Mouse (Mus musculus) frontal cortex, postnatal 14 days (tissue): Measurements from ENCODE around the gene Slc27a4.
"Not testable (repeated sequence)": the region's sequence is repeated elsewhere in the genome, so short reads cannot be mapped to it uniquely, and the experiment has no call there.

Experiments
- DNase-seq, 2 experiments: peaks; one replicate each; pipeline ENCODE4 v3.0.0; 2022; ENCODE audit warnings: low spot score in 2 of 2

Slc27a4 gene

GRCm38 (mm10) chr2:29802075-29802826 lies at the start of gene Slc27a4:
Gene Slc27a4, plus strand, starts transcription at chr2:29802634.
- DNase-seq, result peak; percentile 88 to 94

GRCm38 (mm10) chr2:29755693-29756092 lies 46.7 kb upstream of the Slc27a4 start:
- no peak for DNase-seq

GRCm38 (mm10) chr2:29764831-29765230 lies 37.6 kb upstream of the Slc27a4 start:
- DNase-seq, result peak in 1 of 2 experiments; percentile 54

- DNase-seq, result no peak
These were observed 34.3 kb upstream of the Slc27a4 start for GRCm38 (mm10) chr2:29767976-29768709.

- DNase-seq, result no peak
These were observed 33.5 kb upstream of the Slc27a4 start for GRCm38 (mm10) chr2:29768901-29769300.

GRCm38 (mm10) chr2:29770162-29770561 lies 32.3 kb upstream of the Slc27a4 start:
- no peak for DNase-seq

- no peak for DNase-seq
These were observed 30.6 kb upstream of the Slc27a4 start for GRCm38 (mm10) chr2:29771611-29772461.

- no peak for DNase-seq
These were observed 29.1 kb upstream of the Slc27a4 start for GRCm38 (mm10) chr2:29773323-29773722.

GRCm38 (mm10) chr2:29781256-29781655 lies 21.2 kb upstream of the Slc27a4 start:
- not testable (repeated sequence) for DNase-seq

GRCm38 (mm10) chr2:29784290-29784689 lies 18.1 kb upstream of the Slc27a4 start:
- no peak for DNase-seq

- peak; percentile 74 to 85 for DNase-seq
These were observed 15.1 kb upstream of the Slc27a4 start, which contains the start of gene Coq4 for GRCm38 (mm10) chr2:29787104-29787917. Gene Coq4, plus strand, starts transcription at chr2:29787493.

- peak; percentile 74 to 75 for DNase-seq
These were observed 14.3 kb upstream of the Slc27a4 start, which contains the start of gene Trub2 for GRCm38 (mm10) chr2:29787937-29788681. Gene Trub2, minus strand, starts transcription at chr2:29788502.

GRCm38 (mm10) chr2:29792772-29793487 lies 9.5 kb upstream of the Slc27a4 start:
- no peak for DNase-seq

- peak in 1 of 2 experiments; percentile 49 for DNase-seq
These were observed 380 bp downstream of the Slc27a4 start for GRCm38 (mm10) chr2:29802827-29803201.

- DNase-seq, result no peak
These were observed 982 bp downstream of the Slc27a4 start for GRCm38 (mm10) chr2:29803400-29803831.

GRCm38 (mm10) chr2:29815678-29816371 lies 13.4 kb downstream of the Slc27a4 start:
- no peak for DNase-seq

GRCm38 (mm10) chr2:29817426-29818232 lies 15.2 kb downstream of the Slc27a4 start:
- DNase-seq, result peak; percentile 78 to 88

- DNase-seq, result no peak
These were observed 16.9 kb downstream of the Slc27a4 start for GRCm38 (mm10) chr2:29819363-29819762.
